ENCODE assay signal across 8 mouse cellular contexts in the genomic region with DNA sequence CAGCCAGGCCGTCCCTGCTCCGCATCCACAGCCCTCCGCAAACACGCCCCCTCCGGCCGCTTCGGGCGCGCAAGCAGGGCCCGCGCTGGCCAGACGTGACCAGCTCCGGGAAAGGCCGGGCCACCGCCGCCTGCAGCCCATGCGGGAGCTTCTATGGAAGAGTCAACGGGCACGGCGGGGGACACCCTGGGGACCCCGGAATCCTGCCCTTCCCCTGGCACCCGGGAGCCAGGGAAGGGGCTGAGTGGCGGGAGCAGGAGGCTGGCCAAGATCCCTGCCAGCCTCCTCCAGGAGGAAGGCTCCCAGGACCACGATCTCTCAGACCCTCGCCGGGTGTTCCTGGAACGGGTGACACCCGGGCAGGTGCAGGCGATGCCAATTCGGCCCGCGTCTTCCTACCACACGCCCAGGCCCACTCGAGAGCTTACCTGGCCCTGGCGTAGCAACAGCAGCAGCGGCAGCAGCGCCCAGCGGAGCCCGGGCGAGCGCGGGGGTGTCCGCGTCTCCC. TPM values are rescaled to one million over a fixed set of nuclear protein-coding genes. Genes with fewer than 3 reads are reported as not detected.
DNase-seq lines count a peak whose midpoint lies in the region; ATAC-seq and TF ChIP-seq lines count a peak whose summit lies in the region.

No protein-coding gene starts in this region.

- peak overlapping the region; percentile 81 for H3K9ac ChIP-seq in CH12.LX (ENCODE audit: insufficient read depth, low read depth)
- H3K9ac ChIP-seq in heart, embryonic 11.5 days (ENCODE audit: low read depth, low read length), result peak overlapping the region; percentile 80
- peak overlapping the region; percentile 90 for H3K9ac ChIP-seq in kidney, embryonic 14.5 days (ENCODE audit: low read depth, low read length)
- H3K9ac ChIP-seq in lung, embryonic 16.5 days (ENCODE audit: low read length), result peak overlapping the region; percentile 86

- no peaks in the 10 kb centered on the region for H3K36me3 ChIP-seq in CH12.LX (replicated peaks in 1 of 2; ENCODE audit: control insufficient read depth in 1 of 2, insufficient read depth in 1 of 2, low read length in 1 of 2)
- H3K36me3 ChIP-seq in embryonic facial prominence, embryonic 10.5 days (replicated peaks), result no peaks in the 10 kb centered on the region
- no peaks in the 10 kb centered on the region for H3K36me3 ChIP-seq in heart, embryonic 11.5 days (ENCODE audit: control insufficient read depth, insufficient read depth, low read length)
- no peaks in the 10 kb centered on the region for H3K36me3 ChIP-seq in kidney, embryonic 14.5 days (ENCODE audit: control insufficient read depth, insufficient read depth, low read length)
- H3K36me3 ChIP-seq in lung, embryonic 16.5 days (ENCODE audit: control insufficient read depth, insufficient read depth, low read length), result no peaks in the 10 kb centered on the region

- peak overlapping the region; percentile 44 for H3K27ac ChIP-seq in CH12.LX (ENCODE audit: insufficient read depth, low read depth)
- peak overlapping the region; percentile 94 for H3K27ac ChIP-seq in embryonic facial prominence, embryonic 10.5 days (replicated peaks)
- peak overlapping the region; percentile 85 for H3K27ac ChIP-seq in heart, embryonic 11.5 days (ENCODE audit: low read depth, low read length)
- peak overlapping the region; percentile 93 for H3K27ac ChIP-seq in kidney, embryonic 14.5 days (ENCODE audit: low read depth, low read length)
- H3K27ac ChIP-seq in lung, embryonic 16.5 days (ENCODE audit: low read length), result peak overlapping the region; percentile 85

- DNase-seq in CH12.LX (ENCODE audit: extremely low read depth), result no peak
- DNase-seq in adrenal gland, adult 2 months, result peak; percentile 81
- peak; percentile 85 for DNase-seq in embryonic facial prominence, embryonic 10.5 days (ENCODE audit: low spot score)
- DNase-seq in ovary, adult 18-20 months (ENCODE audit: low spot score), result peak; percentile 21
- peak; percentile 68 for DNase-seq in yolk sac, embryonic 10.5 days (ENCODE audit: low spot score)

- no peaks in the 10 kb centered on the region for H3K9me3 ChIP-seq in CH12.LX (replicated peaks; ENCODE audit: low read length)
- H3K9me3 ChIP-seq in embryonic facial prominence, embryonic 10.5 days, result no peaks in the 10 kb centered on the region
- H3K9me3 ChIP-seq in heart, embryonic 11.5 days (replicated peaks; ENCODE audit: control insufficient read depth, low read length), result no peaks in the 10 kb centered on the region
- no peaks in the 10 kb centered on the region for H3K9me3 ChIP-seq in kidney, embryonic 14.5 days (ENCODE audit: control insufficient read depth, low read length)
- H3K9me3 ChIP-seq in lung, embryonic 16.5 days (ENCODE audit: control insufficient read depth, low read length), result no peaks in the 10 kb centered on the region

- under 1% methylated on average over 44 of the region's 44 CpGs for WGBS in embryonic facial prominence, embryonic 10.5 days
- WGBS in heart, embryonic 11.5 days (ENCODE audit: insufficient replicate concordance), result 1% methylated on average over 38 of the region's 44 CpGs
- WGBS in kidney, embryonic 14.5 days, result 1% methylated on average over 43 of the region's 44 CpGs
- 0% methylated on average over 33 of the region's 44 CpGs for WGBS in lung, embryonic 16.5 days

- peaks cover 42% of the 10 kb centered on the region for H3K79me2 ChIP-seq in CH12.LX (replicated peaks; ENCODE audit: control insufficient read depth, extremely low read depth, insufficient read depth, poor library complexity, severe bottlenecking)

- peak; percentile 58; the same call in 1 of the 2 replicates for ATAC-seq in heart, embryonic 11.5 days (replicated peaks; ENCODE audit: insufficient number of reproducible peaks, low FRiP score, low TSS enrichment)
- ATAC-seq in kidney, embryonic 14.5 days (ENCODE audit: low FRiP score, low TSS enrichment), result peak; percentile 63
- ATAC-seq in lung, embryonic 16.5 days (ENCODE audit: low read depth), result peak; percentile 42

- dilution Hi-C loops in CH12.LX (cut with MboI; ENCODE audit: extremely low pct_ligation_motif_present, extremely low pct_unique_long_range_greater_than_20kb, low sequenced_read_pairs), result no loop called here

- peak overlapping the region; percentile 68 to 93 (median 86) for H3K4me3 ChIP-seq in CH12.LX (replicated peaks in 1 of 3; ENCODE audit: low read depth in 2 of 3, low read length in 2 of 3, poor library complexity in 1 of 3)
- peak overlapping the region; percentile 88 for H3K4me3 ChIP-seq in embryonic facial prominence, embryonic 10.5 days
- H3K4me3 ChIP-seq in heart, embryonic 11.5 days (ENCODE audit: low read depth, low read length), result peak overlapping the region; percentile 84
- peak overlapping the region; percentile 88 for H3K4me3 ChIP-seq in kidney, embryonic 14.5 days (ENCODE audit: low read length)
- H3K4me3 ChIP-seq in lung, embryonic 16.5 days (ENCODE audit: low read length), result peak overlapping the region; percentile 84

- TF ChIP-seq POLR2A in CH12.LX (IDR thresholded peaks at IDR 0.05; ENCODE audit: low read depth, low read length), result no peak

- TF ChIP-seq EP300 in CH12.LX (IDR thresholded peaks at IDR 0.05; ENCODE audit: low read length), result no peak

- H3K4me1 ChIP-seq in CH12.LX (ENCODE audit: control insufficient read depth in 1 of 2, insufficient read depth in 2 of 2), result peaks cover 22 to 76% of the 10 kb centered on the region in 2 experiments
- H3K4me1 ChIP-seq in embryonic facial prominence, embryonic 10.5 days, result peaks cover 30% of the 10 kb centered on the region
- H3K4me1 ChIP-seq in heart, embryonic 11.5 days (ENCODE audit: control insufficient read depth, insufficient read depth, low read length), result peaks cover 13% of the 10 kb centered on the region
- peaks cover 9% of the 10 kb centered on the region; the same call in 1 of the 2 replicates for H3K4me1 ChIP-seq in kidney, embryonic 14.5 days (ENCODE audit: control insufficient read depth, insufficient read depth, low read length)
- peaks cover 12% of the 10 kb centered on the region for H3K4me1 ChIP-seq in lung, embryonic 16.5 days (replicated peaks; ENCODE audit: control insufficient read depth, insufficient read depth, low read length)

- in situ Hi-C loops in CH12.LX (cut with MboI; ENCODE audit: low pct_ligation_motif_present, low pct_unique_long_range_greater_than_20kb, low sequenced_read_pairs), result loop anchor here (10.0 kb wide), 1 partner anchor 95 kb away; the partner anchor contains the start of gene Nup160

- TF ChIP-seq CTCF in CH12.LX (conservative IDR thresholded peaks at IDR 0.05 in 1 of 2, IDR thresholded peaks at IDR 0.05 in 1 of 2; ENCODE audit: low read depth in 2 of 2, low read length in 2 of 2), result peak in 1 of 2 experiments; percentile 27; a peak in 2 of 4 replicates

- H3K4me2 ChIP-seq in CH12.LX (ENCODE audit: insufficient read depth, low read depth, poor library complexity, severe bottlenecking), result peak overlapping the region; percentile 87
- peak overlapping the region; percentile 99 for H3K4me2 ChIP-seq in heart, embryonic 11.5 days
- peak overlapping the region; percentile 86 for H3K4me2 ChIP-seq in kidney, embryonic 14.5 days (replicated peaks; ENCODE audit: low read depth, low read length)
- H3K4me2 ChIP-seq in lung, embryonic 16.5 days (ENCODE audit: low read depth, low read length), result peak overlapping the region; percentile 98

- no peaks in the 10 kb centered on the region for H3K27me3 ChIP-seq in CH12.LX (replicated peaks)
- H3K27me3 ChIP-seq in embryonic facial prominence, embryonic 10.5 days (replicated peaks; ENCODE audit: low read depth, poor library complexity, severe bottlenecking), result peaks cover 21% of the 10 kb centered on the region; the same call in 1 of the 2 replicates
- peaks cover 4% of the 10 kb centered on the region; the same call in 1 of the 2 replicates for H3K27me3 ChIP-seq in heart, embryonic 11.5 days (ENCODE audit: control insufficient read depth, insufficient read depth, low read length)
- H3K27me3 ChIP-seq in kidney, embryonic 14.5 days (ENCODE audit: control insufficient read depth, insufficient read depth, low read length), result no peaks in the 10 kb centered on the region
- no peaks in the 10 kb centered on the region for H3K27me3 ChIP-seq in lung, embryonic 16.5 days (ENCODE audit: control insufficient read depth, insufficient read depth, low read depth, low read length)

- no peak for TF ChIP-seq RAD21 in CH12.LX (IDR thresholded peaks at IDR 0.05; ENCODE audit: low read depth, low read length)

TF ChIP-seq in CH12.LX, 34 proteins besides CTCF, POLR2A, EP300 and RAD21 (continues in another document):
- TF ChIP-seq MAX (IDR thresholded peaks at IDR 0.05; ENCODE audit: low read length) (no peak), TCF12 (IDR thresholded peaks at IDR 0.05; ENCODE audit: low read depth, low read length) (no peak), RCOR1 (conservative IDR thresholded peaks at IDR 0.05; ENCODE audit: low read depth, low read length) (no peak), ZMIZ1 (IDR thresholded peaks at IDR 0.05; ENCODE audit: low read depth, low read length) (no peak), MAFK (IDR thresholded peaks at IDR 0.05; ENCODE audit: insufficient replicate concordance, low read length) (no peak), NELFE (IDR thresholded peaks at IDR 0.05; ENCODE audit: low read depth, low read length) (0 out of 2 replicates have a peak, but pooled peaks have one; percentile 17), ETS1 (conservative IDR thresholded peaks at IDR 0.05; ENCODE audit: low read depth, low read length) (no peak), HCFC1 (IDR thresholded peaks at IDR 0.05; ENCODE audit: low read depth, low read length) (no peak), SIN3A (IDR thresholded peaks at IDR 0.05; ENCODE audit: low read length) (peak; percentile 38; the same call in 1 of the 2 replicates), USF2 (conservative IDR thresholded peaks at IDR 0.05; ENCODE audit: low read depth, low read length) (no peak), MEF2A (IDR thresholded peaks at IDR 0.05; ENCODE audit: borderline replicate concordance, low read depth, low read length) (no peak), CHD2 (IDR thresholded peaks at IDR 0.05; ENCODE audit: low read length) (no peak), KAT2A (IDR thresholded peaks at IDR 0.05; ENCODE audit: insufficient replicate concordance, low read length) (0 out of 2 replicates have a peak, but pooled peaks have one; percentile 17), TBP (conservative IDR thresholded peaks at IDR 0.05; ENCODE audit: low read depth, low read length) (no peak)

RNA-seq across cellular contexts. Expression of gene Ptprj, which starts 0.7 kb away (rescaled TPM):
- total RNA-seq in CH12.LX (2012; rRNA removed), result 7.3 and 9.7 TPM in 2 replicates
- 6.8 and 6.9 TPM in 2 replicates for total RNA-seq in CH12.LX (2014; rRNA removed)
- polyA plus RNA-seq in CH12.LX (2012; ENCODE audit: insufficient read length, low read depth), result 7.3 and 8.9 TPM in 2 replicates
- 10 to 100 TPM; 15.2 to 20.6 TPM for total RNA-seq in adrenal gland, adult 2 months (2021)
- polyA plus RNA-seq in adrenal gland, adult 2 months (2012; rRNA removed), result 2.4 and 2.6 TPM in 2 replicates
- polyA plus RNA-seq in embryonic facial prominence, embryonic 10.5 days (2016; fragmentation: Nextera tagmentation; extraction: Ambion mirVana), result 2.4 and 2.7 TPM in 2 replicates
- 1.6 and 1.7 TPM in 2 replicates for polyA plus RNA-seq in heart, embryonic 11.5 days (2014; fragmentation: Nextera tagmentation; extraction: Ambion mirVana)
- 7.6 and 10.8 TPM in 2 replicates for polyA plus RNA-seq in kidney, embryonic 14.5 days (2014; fragmentation: Nextera tagmentation; extraction: Ambion mirVana)
- 2.7 and 3.1 TPM in 2 replicates for polyA plus RNA-seq in lung, embryonic 16.5 days (2015; fragmentation: Nextera tagmentation; extraction: Ambion mirVana)

Comparison
In these comparisons a context has a peak if more than half of its experiments do, and no peak if none do; other contexts are left out.
1. H3K27ac ChIP-seq: peak in every context shown above with its lines; median percentile 94 in embryonic facial prominence, embryonic 10.5 days; 93 in kidney, embryonic 14.5 days; 85 in heart, embryonic 11.5 days; 85 in lung, embryonic 16.5 days; 44 in CH12.LX.